ENCODE assay signal across 8 mouse cellular contexts in the genomic region with DNA sequence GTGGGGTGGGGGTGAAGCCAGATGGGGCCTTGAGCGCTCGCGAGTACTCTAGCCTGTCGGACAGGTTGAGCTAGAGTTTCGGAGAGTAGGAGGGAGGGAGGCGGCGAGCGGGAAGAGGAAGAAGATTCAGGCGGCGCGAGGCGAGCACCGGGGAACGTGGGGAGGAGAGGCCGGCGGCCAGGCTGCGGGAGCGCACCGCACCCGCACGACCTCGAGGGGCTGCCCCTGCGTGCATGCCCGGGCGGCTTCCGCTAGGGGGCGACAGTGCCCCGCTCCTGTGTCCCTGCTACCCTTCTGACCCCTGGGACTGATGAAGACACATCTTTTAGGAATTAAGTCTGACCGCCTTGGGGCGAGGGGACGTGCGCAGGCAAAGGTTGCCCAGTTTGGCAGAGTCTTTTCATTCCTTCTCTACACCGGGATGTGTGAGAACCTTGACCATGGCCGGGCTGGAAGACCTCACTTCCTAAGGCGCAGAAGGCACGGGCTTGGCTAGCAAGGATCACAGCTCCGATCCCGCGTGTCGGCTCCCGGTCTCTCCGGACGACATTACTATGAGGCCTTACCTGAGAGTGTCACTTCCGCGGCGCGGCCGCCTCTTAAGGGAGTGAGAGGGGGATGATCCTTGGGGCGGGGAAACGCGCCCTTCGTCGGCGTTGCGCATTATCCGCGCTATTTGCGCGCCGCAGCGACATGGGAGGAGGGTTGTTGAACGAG. TPM values are rescaled to one million over a fixed set of nuclear protein-coding genes. Genes with fewer than 3 reads are reported as not detected.
DNase-seq lines count a peak whose midpoint lies in the region; ATAC-seq and TF ChIP-seq lines count a peak whose summit lies in the region.

No protein-coding gene starts in this region.

- peak; percentile 80 for TF ChIP-seq CTCF in forebrain, postnatal 0 days (IDR thresholded peaks at IDR 0.05; ENCODE audit: low read depth)
- peak; percentile 88 for TF ChIP-seq CTCF in liver, adult 2 months (IDR thresholded peaks at IDR 0.05; ENCODE audit: low read depth, low read length)

- peak overlapping the region; percentile 33 for H3K4me3 ChIP-seq in forebrain, postnatal 0 days (ENCODE audit: low read depth, low read length)
- peak overlapping the region; percentile 17 for H3K4me3 ChIP-seq in hindbrain, embryonic 16.5 days (ENCODE audit: low read length)
- no peak overlapping the region for H3K4me3 ChIP-seq in liver, adult 2 months (ENCODE audit: insufficient read depth, low read depth, low read length)

- DNase-seq in layer of hippocampus, postnatal 14 days (ENCODE audit: low spot score in 2 of 2), result peak; percentile 48 to 52
- no peak for DNase-seq in layer of hippocampus, adult 11-12 months (ENCODE audit: low spot score)
- DNase-seq in cerebellum, adult 9-10 months, result peak; percentile 5
- DNase-seq in forebrain, postnatal 0 days, result peak; percentile 68
- DNase-seq in liver, adult 2 months (ENCODE audit: extremely low read depth, low read depth, low spot score), result peak; percentile 13
- peak; percentile 2 to 5 for DNase-seq in natural killer cell, adult 2 months (ENCODE audit: low spot score in 2 of 2)
- DNase-seq in thymus, postnatal 0 days (ENCODE audit: low spot score), result peak; percentile 30

- H3K36me3 ChIP-seq in forebrain, postnatal 0 days (ENCODE audit: insufficient read depth), result no peaks in the 10 kb centered on the region
- H3K36me3 ChIP-seq in hindbrain, embryonic 16.5 days (ENCODE audit: control insufficient read depth, insufficient read depth, low read length), result no peaks in the 10 kb centered on the region
- no peaks in the 10 kb centered on the region for H3K36me3 ChIP-seq in liver, adult 2 months (ENCODE audit: control insufficient read depth, insufficient read depth, low read length)

- H3K9ac ChIP-seq in forebrain, postnatal 0 days, result 0 out of 2 replicates have a peak overlapping the region, but pooled peaks have one; percentile 14
- no peak overlapping the region for H3K9ac ChIP-seq in hindbrain, embryonic 16.5 days (ENCODE audit: low read depth, low read length)
- no peak overlapping the region for H3K9ac ChIP-seq in liver, adult 2 months (ENCODE audit: low read depth, low read length)

- no peaks in the 10 kb centered on the region for H3K9me3 ChIP-seq in forebrain, postnatal 0 days (ENCODE audit: low read length)
- no peaks in the 10 kb centered on the region for H3K9me3 ChIP-seq in hindbrain, embryonic 16.5 days (ENCODE audit: control insufficient read depth, low read length)

- H3K4me1 ChIP-seq in forebrain, postnatal 0 days (ENCODE audit: insufficient read depth), result no peaks in the 10 kb centered on the region
- H3K4me1 ChIP-seq in hindbrain, embryonic 16.5 days (ENCODE audit: control insufficient read depth, insufficient read depth, low read depth, low read length), result peaks cover 7% of the 10 kb centered on the region
- H3K4me1 ChIP-seq in liver, adult 2 months (ENCODE audit: control insufficient read depth, insufficient read depth, low read length), result no peaks in the 10 kb centered on the region

- ATAC-seq in forebrain, postnatal 0 days, result peak; percentile 33; the same call in 1 of the 2 replicates
- ATAC-seq in hindbrain, embryonic 16.5 days, result peak; percentile 69; the same call in 1 of the 2 replicates

- no peak overlapping the region for H3K27ac ChIP-seq in forebrain, postnatal 0 days (ENCODE audit: low read depth, low read length)
- H3K27ac ChIP-seq in hindbrain, embryonic 16.5 days (ENCODE audit: low read depth, low read length), result no peak overlapping the region
- no peak overlapping the region for H3K27ac ChIP-seq in liver, adult 2 months (replicated peaks; ENCODE audit: insufficient read depth, low read depth, low read length)

- H3K27me3 ChIP-seq in forebrain, postnatal 0 days (ENCODE audit: insufficient read depth, low read length), result peaks cover 59% of the 10 kb centered on the region
- H3K27me3 ChIP-seq in hindbrain, embryonic 16.5 days (replicated peaks; ENCODE audit: control insufficient read depth, insufficient read depth, low read length), result peaks cover 60% of the 10 kb centered on the region
- peaks cover 35% of the 10 kb centered on the region for H3K27me3 ChIP-seq in liver, adult 2 months (ENCODE audit: control insufficient read depth, insufficient read depth, low read length)

- under 1% methylated on average over 60 of the region's 62 CpGs for WGBS in forebrain, postnatal 0 days
- WGBS in hindbrain, embryonic 16.5 days, result under 1% methylated on average over 61 of the region's 62 CpGs
- WGBS in liver, adult 2 months, result 3% methylated on average over 62 of the region's 62 CpGs

- TF ChIP-seq POLR2A in liver, adult 2 months (IDR thresholded peaks at IDR 0.05; ENCODE audit: extremely low read depth, insufficient read depth, low read length), result no peak

- H3K4me2 ChIP-seq in forebrain, postnatal 0 days (ENCODE audit: low read depth), result peak overlapping the region; percentile 53
- peak overlapping the region; percentile 37 for H3K4me2 ChIP-seq in hindbrain, embryonic 16.5 days (ENCODE audit: low read length)

- no peaks in the 10 kb centered on the region for H3K79me2 ChIP-seq in liver, adult 2 months (ENCODE audit: control insufficient read depth, insufficient read depth, low read length)

RNA-seq across cellular contexts. Expression of gene Tfap2c, which starts 1.1 kb away (rescaled TPM):
- 1 to 10 TPM in 1 of 2 experiments, under 1 TPM in 1; 0.79 to 1.1 TPM for total RNA-seq in layer of hippocampus, postnatal 14 days (2021)
- total RNA-seq in forebrain, postnatal 0 days (2014; rRNA removed), result 3.3 and 3.7 TPM in 2 replicates
- polyA plus RNA-seq in forebrain, postnatal 0 days (2015; fragmentation: Nextera tagmentation; extraction: Ambion mirVana), result 3.7 and 3.9 TPM in 2 replicates
- 0.11 and 0.80 TPM in 2 replicates for polyA plus RNA-seq in hindbrain, embryonic 16.5 days (2015; fragmentation: Nextera tagmentation; extraction: Ambion mirVana)
- total RNA-seq in liver, adult 2 months (2014; rRNA removed), result not detected in 2 replicates
- polyA plus RNA-seq in liver, adult 2 months (2012; rRNA removed), result not detected in 2 replicates
- polyA plus RNA-seq in thymus, postnatal 0 days (2015; fragmentation: Nextera tagmentation; extraction: Ambion mirVana), result 0.93 and 0.98 TPM in 2 replicates
